Mouse (Mus musculus) stomach, embryonic 15.5 days (tissue): ENCODE results near the gene Ppfia3. TPM values are rescaled to one million over a fixed set of nuclear protein-coding genes. Genes with fewer than 3 reads are reported as not detected.
A peak's percentile ranks its signal among the peaks of the same experiment; 100 is the strongest.
"Not testable (repeated sequence)": the region's sequence is repeated elsewhere in the genome, so short reads cannot be mapped to it uniquely, and the experiment has no call there.

ENCODE experiments used
- ATAC-seq: fragments of 200-750 bp; cut with Nextera tagmentation; 2 replicates; pipeline ENCODE4 v1.8.0; 2017; ENCODE audit warnings: low read depth, moderate number of reproducible peaks, moderate TSS enrichment; ENCODE audit not compliant: insufficient read depth, low FRiP score
- H3K27ac ChIP-seq: fragments of 300-500 bp; sonication (generic); 2 replicates; pipeline ENCODE4 v1.5.1; 2015; ENCODE audit warnings: mild to moderate bottlenecking, inconsistent platforms
- H3K27me3 ChIP-seq: fragments of 300-500 bp; sonication (generic); replicated peaks from 2 replicates; pipeline ENCODE4 v1.6.1; 2015; ENCODE audit warnings: inconsistent platforms
- H3K36me3 ChIP-seq: fragments of 300-500 bp; sonication (generic); 2 replicates; pipeline ENCODE4 v1.6.1; 2015; ENCODE audit warnings: inconsistent platforms
- H3K4me1 ChIP-seq: fragments of 300-500 bp; sonication (generic); 2 replicates; pipeline ENCODE4 v1.6.1; 2015; ENCODE audit warnings: inconsistent platforms
- H3K4me2 ChIP-seq: fragments of 300-500 bp; sonication (generic); 2 replicates; pipeline ENCODE4 v1.6.1; 2015; ENCODE audit warnings: mild to moderate bottlenecking, inconsistent platforms
- H3K4me3 ChIP-seq: fragments of 300-500 bp; sonication (generic); replicated peaks from 2 replicates; pipeline ENCODE4 v1.5.1; 2015; ENCODE audit warnings: inconsistent platforms
- H3K9ac ChIP-seq: fragments of 300-500 bp; sonication (generic); 2 replicates; pipeline ENCODE4 v1.6.1; 2015; ENCODE audit warnings: inconsistent platforms
- H3K9me3 ChIP-seq: fragments of 300-500 bp; sonication (generic); 2 replicates; pipeline ENCODE4 v1.6.1; 2016; ENCODE audit warnings: inconsistent platforms
- WGBS: fragments of 180-500 bp; shearing (Covaris S2); methylation state at CpG from one replicate; pipeline ENCODE4 v1.1.7; 2015; 5-methylcytosine and 5-hydroxymethylcytosine counted together
- polyA plus RNA-seq: library from polyadenylated mRNA; unstranded; fragments of >200 nt; fragmentation: Nextera tagmentation; extraction: Ambion mirVana; gene quantifications from 2 replicates; pipeline ENCODE4 v1.2.1, GENCODE M21; 2015

Gene Ppfia3
- polyA plus RNA-seq, 1 experiment from 2014 or later, result 4.8 TPM

DNA sequence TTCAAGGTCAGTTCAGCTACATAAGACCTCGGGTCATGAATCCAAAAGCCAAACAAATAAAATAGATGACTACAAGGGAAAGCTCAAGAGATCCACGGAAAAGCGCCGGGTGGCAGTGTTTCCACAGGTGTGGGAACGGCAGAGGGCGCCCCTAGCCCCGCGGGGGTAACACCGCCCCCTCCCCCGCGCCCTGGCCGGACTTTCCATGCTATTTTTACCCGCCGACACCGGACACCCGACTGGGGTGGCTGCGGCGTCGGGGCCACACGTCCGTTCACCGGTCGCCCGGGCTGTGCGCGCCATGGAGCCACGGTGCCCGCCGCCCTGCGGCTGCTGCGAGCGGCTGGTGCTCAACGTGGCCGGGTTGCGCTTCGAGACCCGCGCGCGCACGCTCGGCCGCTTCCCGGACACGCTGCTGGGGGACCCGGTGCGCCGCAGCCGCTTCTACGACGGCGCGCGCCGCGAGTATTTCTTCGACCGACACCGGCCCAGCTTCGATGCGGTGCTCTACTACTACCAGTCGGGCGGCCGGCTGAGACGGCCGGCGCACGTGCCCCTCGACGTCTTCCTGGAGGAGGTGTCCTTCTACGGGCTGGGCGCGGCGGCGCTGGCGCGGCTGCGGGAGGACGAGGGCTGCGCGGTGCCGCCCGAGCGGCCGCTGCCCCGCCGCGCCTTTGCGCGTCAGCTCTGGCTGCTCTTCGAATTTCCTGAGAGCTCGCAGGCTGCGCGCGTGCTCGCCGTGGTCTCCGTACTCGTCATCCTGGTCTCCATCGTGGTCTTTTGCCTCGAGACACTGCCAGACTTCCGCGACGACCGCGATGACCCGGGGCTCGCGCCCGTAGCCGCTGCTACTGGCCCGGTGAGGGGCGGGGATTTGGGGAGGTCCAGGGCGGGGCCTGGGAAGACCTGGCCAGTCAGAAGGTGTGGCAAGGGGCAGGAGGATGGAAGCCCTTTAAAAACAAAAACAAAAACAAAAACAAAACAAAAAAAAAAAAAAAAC is 39.6 kb upstream of the Ppfia3 start:
- Histone ChIP-seq H3K4me3 (peak overlapping the region; percentile 41), H3K9ac (no peak overlapping the region; the same call in 1 of the 2 replicates), H3K4me1 (peaks cover 16% of the 10 kb centered on the region), H3K4me2 (peak overlapping the region; percentile 76), H3K27ac (no peak overlapping the region), H3K27me3 (peaks cover 60% of the 10 kb centered on the region), H3K9me3 (no peaks in the 10 kb centered on the region), H3K36me3 (no peaks in the 10 kb centered on the region)
- WGBS, result 1% methylated on average over 114 of the region's 114 CpGs
- ATAC-seq, result no peak; the same call in 1 of the 2 replicates

DNA sequence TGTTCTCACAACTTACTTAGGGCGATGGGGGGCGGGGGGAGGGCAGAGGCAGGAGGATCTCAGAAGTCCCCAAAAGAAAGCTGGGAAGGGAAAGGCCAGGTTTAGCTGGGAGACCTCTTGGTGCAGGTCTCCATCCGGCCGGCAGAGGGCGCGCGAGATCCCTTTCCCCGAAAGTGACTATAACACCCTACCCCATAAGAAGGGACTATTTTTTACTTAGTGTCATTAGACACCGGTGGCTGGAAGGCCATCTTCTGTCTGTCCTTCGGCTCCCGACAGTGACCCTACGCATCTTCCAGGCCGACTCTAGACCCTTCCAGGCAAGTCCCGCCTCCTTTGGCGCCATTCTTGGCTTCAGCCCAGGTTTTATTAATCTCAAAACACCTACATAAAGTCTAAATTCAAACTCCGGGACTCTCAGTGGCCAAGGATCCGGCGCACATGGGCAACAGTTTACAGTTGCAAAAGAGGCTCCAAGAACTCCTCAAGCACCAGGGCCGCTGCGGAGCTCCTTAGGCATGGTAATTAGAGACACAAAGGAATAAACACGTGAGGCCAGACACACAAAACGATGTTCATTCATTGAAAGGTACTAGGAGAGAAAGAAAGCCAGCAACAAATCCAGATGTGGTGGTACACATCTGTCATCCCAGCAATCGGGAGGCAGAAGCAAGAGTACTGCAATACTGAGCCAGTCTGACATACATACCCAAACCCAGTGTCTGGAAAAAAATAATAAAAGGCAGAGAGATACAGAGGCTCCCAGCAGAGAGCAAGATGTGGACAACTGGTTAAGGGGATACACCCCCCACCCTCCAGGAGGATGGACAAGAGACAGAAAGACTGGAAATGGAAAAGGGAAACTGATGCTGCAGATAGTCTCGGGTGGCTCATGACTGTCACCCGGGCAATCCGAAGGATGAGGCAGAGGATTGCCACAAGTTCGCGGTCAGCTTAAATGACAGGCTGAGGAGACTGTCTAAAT is 38.6 kb upstream of the Ppfia3 start, which contains the start of gene Kcna7:
Gene Kcna7, plus strand, starts transcription at position 563 of the 985 bp plus-strand sequence.
- peak; percentile 38; the same call in 1 of the 2 replicates for ATAC-seq
- H3K27me3 ChIP-seq, result peaks cover 51% of the 10 kb centered on the region
- WGBS, result 12% methylated on average over 28 of the region's 28 CpGs

DNA sequence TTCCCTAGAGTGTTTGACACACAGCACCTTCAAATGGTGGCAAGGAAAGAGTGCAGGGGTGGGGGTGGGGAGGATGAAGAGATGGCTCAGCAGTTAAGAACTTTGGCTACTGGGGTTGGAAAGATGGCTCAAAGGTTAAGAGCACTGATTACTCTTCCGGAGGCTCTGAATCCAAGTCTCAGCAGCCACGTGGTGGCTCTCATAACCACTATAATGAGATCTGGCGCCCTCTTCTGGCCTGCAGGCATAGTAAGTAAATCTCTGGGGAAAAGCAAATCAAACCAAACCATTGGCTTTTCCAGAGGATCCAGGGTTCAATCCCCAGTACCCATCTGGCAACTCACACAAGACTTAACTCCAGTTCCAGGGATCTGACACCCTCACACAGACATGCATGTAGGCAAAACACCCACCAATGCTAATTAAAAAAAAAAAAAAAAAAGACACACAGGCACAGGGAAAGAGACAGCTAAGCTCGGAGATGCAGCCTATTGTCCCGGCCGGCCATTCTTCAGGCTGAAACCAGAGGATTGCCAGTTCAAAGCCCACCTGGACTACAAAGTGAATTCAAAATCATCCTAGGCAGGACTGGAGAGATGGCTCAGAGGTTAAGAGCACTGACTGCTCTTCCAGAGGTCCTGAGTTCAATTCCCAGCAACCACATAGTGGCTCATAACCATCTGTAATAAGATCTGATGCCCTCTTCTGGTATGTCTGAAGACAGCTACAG is 36.9 kb upstream of the Ppfia3 start:
- H3K4me3 ChIP-seq, result no peak overlapping the region
- H3K4me2 ChIP-seq, result no peak overlapping the region
- H3K36me3 ChIP-seq, result no peaks in the 10 kb centered on the region
- H3K4me1 ChIP-seq, result peaks cover 16% of the 10 kb centered on the region
- H3K27me3 ChIP-seq, result peaks cover 36% of the 10 kb centered on the region
- no peaks in the 10 kb centered on the region for H3K9me3 ChIP-seq
- H3K27ac ChIP-seq, result no peak overlapping the region
- H3K9ac ChIP-seq, result no peak overlapping the region
- ATAC-seq, result no peak
- 39% methylated on average over 6 of the region's 6 CpGs for WGBS

More for the DNA sequence above, 38.6 kb upstream of the Ppfia3 start, which contains the start of gene Kcna7:
- Histone ChIP-seq H3K4me2 (peak within 1 kb of the TSS; percentile 76), H3K9ac (no peak within 1 kb of the TSS; the same call in 1 of the 2 replicates), H3K27ac (no peak within 1 kb of the TSS), H3K4me1 (peaks cover 16% of the 10 kb centered on the region), H3K36me3 (no peaks in the 10 kb centered on the region), H3K9me3 (no peaks in the 10 kb centered on the region), H3K4me3 (peak within 1 kb of the TSS; percentile 41)

DNA sequence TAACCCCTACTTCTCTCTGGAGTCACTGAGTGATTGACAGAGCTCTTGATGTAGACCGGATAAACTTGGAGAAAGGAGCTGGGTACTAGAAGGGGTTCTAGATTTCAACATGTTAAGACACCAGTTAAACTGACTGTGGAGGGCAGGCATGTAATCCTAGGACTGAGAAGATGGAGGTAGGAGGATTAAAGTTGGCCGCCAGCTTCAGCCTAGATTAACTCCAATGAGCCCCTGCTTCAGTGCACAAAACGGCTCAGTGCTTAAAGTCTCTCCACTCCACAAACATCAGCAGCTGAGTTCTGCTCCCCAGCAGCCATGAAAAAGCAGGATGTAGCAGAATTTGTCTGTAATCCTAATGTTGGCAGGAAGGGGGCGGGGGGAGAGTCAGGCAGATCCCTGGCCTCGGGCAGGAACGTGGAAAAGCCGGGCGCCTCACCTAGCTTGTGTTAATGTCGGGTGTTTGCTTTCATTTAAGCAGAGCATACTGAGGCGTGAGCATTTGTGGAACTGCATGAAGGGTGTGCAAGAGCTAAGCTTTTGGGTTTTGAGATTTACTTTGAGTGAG is 34.8 kb upstream of the Ppfia3 start:
- ATAC-seq, result no peak
- Histone ChIP-seq H3K27ac (no peak overlapping the region), H3K4me1 (peaks cover 13% of the 10 kb centered on the region), H3K27me3 (peaks cover 15% of the 10 kb centered on the region), H3K4me2 (no peak overlapping the region), H3K4me3 (no peak overlapping the region), H3K36me3 (no peaks in the 10 kb centered on the region), H3K9ac (no peak overlapping the region), H3K9me3 (no peaks in the 10 kb centered on the region)
- WGBS, result 67% methylated on average over 10 of the region's 10 CpGs

DNA sequence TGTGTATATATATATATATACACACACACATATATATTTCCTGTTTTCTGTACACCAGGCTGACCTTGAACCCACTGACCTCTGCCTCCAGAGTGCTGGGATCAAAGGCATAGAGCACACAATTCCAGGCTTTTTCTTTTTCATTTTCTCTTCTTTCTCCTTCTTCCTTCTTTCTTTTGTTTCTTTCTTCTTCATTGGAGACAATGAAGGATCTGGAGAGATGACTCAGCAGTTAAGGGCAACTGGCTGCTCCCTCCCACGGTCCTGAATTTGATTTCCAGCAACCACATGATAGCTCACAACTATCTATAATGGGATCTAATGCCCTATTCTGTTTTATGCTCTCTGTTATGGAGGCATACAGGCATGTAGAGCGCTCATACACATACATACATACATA is 30.0 kb upstream of the Ppfia3 start:
- peaks cover 11% of the 10 kb centered on the region for H3K4me1 ChIP-seq
- no peak overlapping the region for H3K27ac ChIP-seq
- H3K36me3 ChIP-seq, result peaks cover 10% of the 10 kb centered on the region; the same call in 1 of the 2 replicates
- H3K4me2 ChIP-seq, result no peak overlapping the region
- 71% methylated on average over 2 of the region's 2 CpGs for WGBS
- no peak overlapping the region for H3K9ac ChIP-seq
- no peak for ATAC-seq
- no peak overlapping the region for H3K4me3 ChIP-seq
- no peaks in the 10 kb centered on the region for H3K9me3 ChIP-seq
- no peaks in the 10 kb centered on the region for H3K27me3 ChIP-seq

DNA sequence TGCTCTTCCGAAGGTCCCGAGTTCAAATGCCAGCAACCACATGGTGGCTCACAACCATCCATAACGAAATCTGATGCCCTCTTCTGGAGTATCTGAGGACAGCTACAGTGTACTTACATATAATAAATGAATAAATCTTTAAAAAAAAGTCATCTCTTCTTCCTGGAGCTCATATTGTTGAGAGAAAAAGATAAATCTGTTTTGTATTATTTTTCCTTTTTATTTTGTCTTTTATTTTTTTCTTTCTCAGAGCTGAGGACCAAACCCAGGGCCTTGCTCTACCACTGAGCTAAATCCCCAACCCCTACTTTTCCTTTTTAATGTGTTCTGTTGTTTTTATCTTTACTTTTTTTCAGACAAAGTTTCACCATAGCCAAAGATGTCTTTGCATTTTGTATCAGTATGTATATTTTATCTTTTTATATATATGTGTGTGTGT is 29.5 kb upstream of the Ppfia3 start:
- 0 out of 2 replicates have a peak, but pooled peaks have one; percentile 24 for ATAC-seq
- peaks cover 14% of the 10 kb centered on the region; the same call in 1 of the 2 replicates for H3K36me3 ChIP-seq
- not testable (repeated sequence) for H3K9ac ChIP-seq

DNA sequence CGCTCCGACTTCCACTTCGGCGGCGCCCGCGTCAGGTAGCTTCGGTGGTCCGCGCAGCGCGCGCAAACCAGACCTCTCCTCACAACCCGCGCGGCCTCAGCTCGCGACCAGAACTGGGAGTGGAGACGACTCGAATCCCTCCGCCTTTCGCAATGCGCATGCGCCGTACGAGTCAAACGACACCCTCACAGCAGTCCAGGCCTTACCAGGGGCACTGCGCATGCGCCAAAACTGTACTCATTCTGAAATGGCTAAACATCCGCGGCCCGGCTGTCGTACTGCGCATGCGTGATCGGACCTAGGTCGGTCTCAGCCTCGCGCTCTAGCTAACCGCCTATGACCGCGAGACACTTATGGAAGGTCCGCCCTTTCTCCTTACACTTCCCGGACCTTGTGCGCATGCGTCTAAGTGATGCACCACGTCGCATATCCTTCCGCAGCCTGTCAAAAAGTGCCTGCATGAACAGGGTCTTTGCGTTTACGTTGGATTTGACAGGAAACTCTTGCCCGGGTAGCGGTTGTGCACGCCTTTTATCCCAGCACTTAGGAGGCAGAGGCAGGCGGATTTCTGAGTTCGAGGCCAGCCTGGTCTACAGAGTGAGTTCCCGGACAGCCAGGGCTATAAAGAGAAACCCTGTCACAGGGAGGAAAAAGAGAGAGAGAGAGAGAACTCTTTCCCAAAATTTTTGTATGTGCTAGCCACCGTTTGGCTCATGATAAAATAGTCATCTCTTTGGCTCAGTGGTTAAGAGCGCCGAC is 28.9 kb upstream of the Ppfia3 start, which contains the start of gene Snrnp70:
Gene Snrnp70, minus strand, starts transcription at position 165 of the 759 bp plus-strand sequence.
- Histone ChIP-seq H3K4me1 (peaks cover 11% of the 10 kb centered on the region), H3K9ac (peak within 1 kb of the TSS; percentile 72), H3K4me2 (peak within 1 kb of the TSS; percentile 89), H3K9me3 (no peaks in the 10 kb centered on the region), H3K27me3 (no peaks in the 10 kb centered on the region), H3K36me3 (peaks cover 17% of the 10 kb centered on the region; the same call in 1 of the 2 replicates), H3K4me3 (peak within 1 kb of the TSS; percentile 86), H3K27ac (peak within 1 kb of the TSS; percentile 98)
- peak; percentile 97 for ATAC-seq
- WGBS, result under 1% methylated on average over 60 of the region's 60 CpGs

More for the DNA sequence above, 29.5 kb upstream of the Ppfia3 start:
- H3K9me3 ChIP-seq, H3K27me3 ChIP-seq: not testable (repeated sequence)
- Histone ChIP-seq H3K4me1 (peaks cover 11% of the 10 kb centered on the region), H3K4me2 (peak overlapping the region; percentile 57), H3K4me3 (peak overlapping the region; percentile 86), H3K27ac (peak overlapping the region; percentile 83)
- WGBS, result 2% methylated on average over 3 of the region's 3 CpGs

DNA sequence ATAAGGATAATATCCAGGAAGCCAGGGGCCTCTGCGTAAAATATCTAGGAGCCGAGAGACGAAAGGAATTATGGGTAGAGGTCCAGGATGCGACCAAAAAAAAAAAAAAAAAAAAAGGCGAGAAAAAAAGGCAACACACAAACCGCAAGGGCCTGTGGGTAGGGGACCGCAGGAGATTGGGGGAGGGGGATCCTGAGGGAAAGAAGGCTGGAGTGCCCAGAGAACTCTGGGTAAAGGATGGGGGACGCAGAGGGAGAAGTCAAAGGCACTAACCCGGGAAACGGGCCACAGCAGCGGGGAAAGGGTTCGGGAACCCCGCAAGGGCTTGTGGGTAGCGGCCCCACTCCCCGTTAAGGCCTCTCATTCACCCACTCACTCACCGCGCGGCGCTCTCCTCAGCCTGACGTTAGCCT is 28.3 kb upstream of the Ppfia3 start:
- peak overlapping the region; percentile 89 for H3K4me2 ChIP-seq
- H3K4me1 ChIP-seq, result peaks cover 11% of the 10 kb centered on the region
- peak overlapping the region; percentile 98 for H3K27ac ChIP-seq
- ATAC-seq, result peak; percentile 67
- peak overlapping the region; percentile 72 for H3K9ac ChIP-seq
- peak overlapping the region; percentile 86 for H3K4me3 ChIP-seq
- no peaks in the 10 kb centered on the region for H3K27me3 ChIP-seq
- 0% methylated on average over 17 of the region's 20 CpGs for WGBS
- no peaks in the 10 kb centered on the region for H3K9me3 ChIP-seq
- peaks cover 21% of the 10 kb centered on the region; the same call in 1 of the 2 replicates for H3K36me3 ChIP-seq

DNA sequence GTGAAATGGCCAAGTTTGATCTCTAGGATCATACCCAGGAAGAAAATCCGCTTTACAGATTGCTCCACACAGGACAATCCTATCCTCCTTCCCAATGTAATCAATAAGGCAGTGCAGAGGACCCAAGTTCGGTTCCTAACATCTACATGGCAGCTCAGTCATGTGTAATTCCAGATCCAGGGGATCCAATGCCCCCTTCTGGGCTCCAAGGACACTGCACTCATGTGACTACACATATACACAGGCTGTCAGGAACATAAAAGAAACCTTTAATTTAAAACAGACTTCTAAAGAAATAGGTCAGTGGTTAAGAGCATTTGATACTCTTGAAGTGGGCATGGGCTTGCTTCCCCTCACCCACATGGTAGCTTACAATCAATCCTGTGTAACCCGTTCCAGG is 19.3 kb upstream of the Ppfia3 start:
- H3K9me3 ChIP-seq, result no peaks in the 10 kb centered on the region
- no peak overlapping the region for H3K4me2 ChIP-seq
- no peaks in the 10 kb centered on the region for H3K27me3 ChIP-seq
- 92% methylated on average over 3 of the region's 3 CpGs for WGBS
- H3K27ac ChIP-seq, result no peak overlapping the region
- peaks cover 80% of the 10 kb centered on the region for H3K36me3 ChIP-seq
- H3K4me1 ChIP-seq, result no peaks in the 10 kb centered on the region
- H3K9ac ChIP-seq, result no peak overlapping the region
- no peak overlapping the region for H3K4me3 ChIP-seq
- ATAC-seq, result no peak

DNA sequence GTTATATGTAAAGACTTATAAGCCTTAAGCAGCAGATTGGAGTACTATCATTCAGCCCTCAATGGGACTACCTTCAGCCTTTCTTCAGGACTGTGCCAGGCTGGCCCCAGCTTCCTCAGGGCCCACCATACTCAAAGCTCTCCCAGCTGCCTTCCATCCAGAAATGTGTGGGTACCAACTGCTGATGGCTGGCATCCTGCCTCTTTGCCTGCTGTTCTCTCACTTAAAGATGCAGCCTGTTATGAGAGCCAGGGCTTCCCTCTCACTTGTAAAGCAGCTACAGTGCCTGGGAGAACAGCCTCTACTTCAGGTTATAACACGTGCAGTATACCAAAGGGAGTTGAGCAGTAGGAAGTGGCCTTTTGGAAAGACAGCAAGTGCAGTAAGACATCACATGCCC is 9.2 kb upstream of the Ppfia3 start:
- ATAC-seq, result no peak
- H3K27me3 ChIP-seq, result no peaks in the 10 kb centered on the region
- WGBS, result 86% methylated on average over 1 of the region's 1 CpGs

More for the DNA sequence above, 9.2 kb upstream of the Ppfia3 start:
- H3K9ac ChIP-seq, result no peak overlapping the region
- no peaks in the 10 kb centered on the region for H3K9me3 ChIP-seq
- H3K27ac ChIP-seq, result no peak overlapping the region
- H3K4me1 ChIP-seq, result no peaks in the 10 kb centered on the region
- H3K4me3 ChIP-seq, result no peak overlapping the region
- H3K4me2 ChIP-seq, result no peak overlapping the region
- peaks cover 61% of the 10 kb centered on the region for H3K36me3 ChIP-seq
